Mouse (Mus musculus) olfactory bulb, adult 2 months (tissue): Measurements from ENCODE around the gene Rab11a. TPM values are rescaled to one million over a fixed set of nuclear protein-coding genes. Genes with fewer than 3 reads are reported as not detected.

Source experiments
- H3K27ac ChIP-seq: fragments of 200-500 bp; 2 replicates; pipeline ENCODE4 v1.5.1; 2012; ENCODE audit warnings: low read depth, low read length; ENCODE audit not compliant: insufficient read depth
- H3K4me1 ChIP-seq: fragments of 200-500 bp; 2 replicates; pipeline ENCODE4 v1.6.1; 2012; ENCODE audit warnings: low read length; ENCODE audit not compliant: control insufficient read depth, insufficient read depth
- H3K4me3 ChIP-seq: fragments of 200-500 bp; 2 replicates; pipeline ENCODE4 v1.5.1; 2012; ENCODE audit warnings: mild to moderate bottlenecking, low read depth, low read length, moderate library complexity; ENCODE audit not compliant: insufficient read depth
- CTCF ChIP-seq: fragments of 200-500 bp; IDR thresholded peaks from 2 replicates; pipeline ENCODE4 v1.5.1; 2012; ENCODE audit warnings: low read depth, mild to moderate bottlenecking, low read length, moderate library complexity; ENCODE audit not compliant: insufficient read depth
- POLR2A ChIP-seq: fragments of 200-500 bp; IDR thresholded peaks from 2 replicates; pipeline ENCODE4 v1.6.1; 2012; ENCODE audit warnings: mild to moderate bottlenecking, low read depth, low read length, moderate library complexity; ENCODE audit not compliant: insufficient read depth
- WGBS: fragments of 180-500 bp; shearing (Covaris S2); methylation state at CpG from one replicate; pipeline ENCODE4 v1.1.7; 2018; 5-methylcytosine and 5-hydroxymethylcytosine counted together
- polyA plus RNA-seq: library from polyadenylated mRNA; stranded (reverse); fragments of >200 nt; gene quantifications from 2 replicates; pipeline ENCODE4 v1.2.4, GENCODE M21; 2012; ENCODE audit warnings: low replicate concordance; ENCODE audit not compliant: missing spikeins, insufficient read depth, insufficient read length

Gene Rab11a
- polyA plus RNA-seq, 1 experiment: not detected

- TF ChIP-seq POLR2A (no peak), CTCF (no peak)
- H3K4me3 ChIP-seq: no peak overlapping the region
- peaks cover 4% of the 10 kb centered on the region for H3K4me1 ChIP-seq
- H3K27ac ChIP-seq: no peak overlapping the region
- 92% methylated on average over 1 of the region's 1 CpGs for WGBS
Observed at GRCm38 (mm10) chr9:64701651-64702050, 35.9 kb downstream of the Rab11a start.

GRCm38 (mm10) chr9:64700451-64701311 lies 36.9 kb downstream of the Rab11a start:
- H3K27ac ChIP-seq: no peak overlapping the region
- 91% methylated on average over 4 of the region's 4 CpGs for WGBS
- peaks cover 4% of the 10 kb centered on the region for H3K4me1 ChIP-seq
- H3K4me3 ChIP-seq: no peak overlapping the region
- no peak for TF ChIP-seq POLR2A
- no peak for TF ChIP-seq CTCF

- Histone ChIP-seq H3K4me3 (no peak overlapping the region), H3K27ac (no peak overlapping the region), H3K4me1 (peaks cover 6% of the 10 kb centered on the region)
- TF ChIP-seq POLR2A (no peak), CTCF (no peak)
- 91% methylated on average over 1 of the region's 1 CpGs for WGBS
Observed at GRCm38 (mm10) chr9:64698586-64698985, 39.0 kb downstream of the Rab11a start.

- Histone ChIP-seq H3K27ac (no peak overlapping the region), H3K4me1 (0 out of 2 replicates have a peak, but pooled peaks cover 3% of the 10 kb centered on the region), H3K4me3 (no peak overlapping the region)
- TF ChIP-seq POLR2A: no peak
- TF ChIP-seq CTCF: no peak
- WGBS: 90% methylated on average over 5 of the region's 5 CpGs
Observed at GRCm38 (mm10) chr9:64697677-64698076, 39.9 kb downstream of the Rab11a start.

GRCm38 (mm10) chr9:64697006-64697405 lies 40.6 kb downstream of the Rab11a start:
- 72% methylated on average over 1 of the region's 1 CpGs for WGBS

GRCm38 (mm10) chr9:64696404-64696803 lies 41.2 kb downstream of the Rab11a start:
- TF ChIP-seq CTCF (no peak), POLR2A (no peak)
- H3K4me1 ChIP-seq: peaks cover 6% of the 10 kb centered on the region
- H3K27ac ChIP-seq: no peak overlapping the region
- 89% methylated on average over 4 of the region's 4 CpGs for WGBS
- H3K4me3 ChIP-seq: no peak overlapping the region

More at GRCm38 (mm10) chr9:64697006-64697405, 40.6 kb downstream of the Rab11a start:
- no peak overlapping the region for H3K27ac ChIP-seq
- H3K4me3 ChIP-seq: no peak overlapping the region
- TF ChIP-seq CTCF: no peak
- TF ChIP-seq POLR2A: no peak
- H3K4me1 ChIP-seq: 0 out of 2 replicates have a peak, but pooled peaks cover 3% of the 10 kb centered on the region

- TF ChIP-seq POLR2A (no peak), CTCF (no peak)
- H3K4me3 ChIP-seq: no peak overlapping the region
- H3K4me1 ChIP-seq: peaks cover 7% of the 10 kb centered on the region
- WGBS: 100% methylated on average over 1 of the region's 1 CpGs
- H3K27ac ChIP-seq: no peak overlapping the region
Observed at GRCm38 (mm10) chr9:64695266-64695665, 42.3 kb downstream of the Rab11a start.

- Histone ChIP-seq H3K4me3 (no peak overlapping the region), H3K4me1 (peaks cover 10% of the 10 kb centered on the region), H3K27ac (no peak overlapping the region)
- TF ChIP-seq POLR2A (no peak), CTCF (no peak)
- WGBS: 76% methylated on average over 2 of the region's 2 CpGs
Observed at GRCm38 (mm10) chr9:64693094-64693493, 44.5 kb downstream of the Rab11a start.

- 44% methylated on average over 7 of the region's 7 CpGs for WGBS
- Histone ChIP-seq H3K4me3 (no peak overlapping the region), H3K4me1 (peaks cover 15% of the 10 kb centered on the region), H3K27ac (no peak overlapping the region)
- TF ChIP-seq POLR2A (no peak), CTCF (no peak)
Observed at GRCm38 (mm10) chr9:64691176-64691575, 46.4 kb downstream of the Rab11a start.
